Mouse (Mus musculus): ENCODE measurements at regions not wholly inside any gene's neighbourhood (a gene's known extent, or its start where the extent isn't known, plus 50 kb on each side); places are given as distances from the start of the nearest gene placed in this dataset.
A peak's percentile ranks its signal among the peaks of the same experiment; 100 is the strongest.

DNA sequence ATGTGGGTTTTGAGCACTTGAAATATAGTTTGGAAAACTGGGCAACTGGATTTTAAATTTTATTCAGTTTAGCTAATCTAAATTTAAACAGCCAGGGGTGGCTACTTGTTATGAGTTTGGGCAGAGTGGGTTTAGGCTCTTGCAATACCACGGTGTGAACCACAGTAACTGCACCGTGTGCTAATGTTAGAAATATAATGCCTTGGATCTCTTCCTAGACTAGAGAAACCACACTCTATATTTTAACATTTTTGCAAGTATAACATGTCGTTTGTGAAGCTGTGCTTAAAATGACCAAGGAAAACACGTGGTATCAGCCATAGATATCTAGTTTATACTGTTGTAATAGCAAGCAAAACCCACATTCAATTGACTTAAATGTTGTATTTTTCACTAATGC lies 245.9 kb upstream of the Lcorl start:
- ATAC-seq (replicated peaks; ENCODE audit: low read depth, poor library complexity, severe bottlenecking) = no peak

DNA sequence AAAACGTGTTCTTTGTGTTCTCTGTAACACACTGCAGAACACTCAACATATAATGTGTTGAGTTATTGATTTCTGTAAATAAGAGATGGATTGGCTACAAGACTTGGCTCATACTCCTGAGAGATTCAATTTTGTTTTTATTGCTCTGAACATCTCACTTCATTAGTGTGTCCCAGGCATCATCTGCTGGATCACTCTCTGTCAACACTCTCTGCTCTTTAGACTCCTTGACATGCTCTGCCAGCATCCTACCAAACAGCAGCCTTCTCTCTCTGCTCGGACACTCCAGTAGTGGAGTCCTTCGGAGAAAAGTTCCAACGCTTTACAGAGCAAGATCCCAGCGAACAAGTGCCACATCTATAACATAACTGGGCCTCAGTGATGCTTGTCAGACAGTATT lies 235.1 kb upstream of the Lcorl start:
- ATAC-seq (replicated peaks; ENCODE audit: low read depth, poor library complexity, severe bottlenecking) = no peak

DNA sequence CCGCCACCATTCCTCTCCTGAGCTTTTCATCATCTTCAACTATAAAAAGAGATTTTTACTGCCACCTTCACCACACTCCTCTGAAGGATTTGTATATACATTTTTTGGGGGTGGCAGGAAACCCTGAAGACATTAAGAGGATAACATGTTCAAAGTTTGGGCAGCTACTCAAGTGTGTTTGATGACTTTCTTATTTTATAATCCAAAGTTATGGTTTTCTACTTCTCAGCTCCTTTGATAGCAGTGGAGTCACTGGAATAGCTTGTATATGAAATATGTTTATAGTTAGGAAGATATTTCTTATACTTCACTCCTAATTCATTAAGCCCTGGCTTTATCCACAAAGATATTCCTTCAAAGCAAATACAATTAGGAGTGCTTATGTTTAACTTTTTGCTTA lies 229.5 kb upstream of the Lcorl start:
- no peak for ATAC-seq (replicated peaks; ENCODE audit: low read depth, poor library complexity, severe bottlenecking)

GRCm38 (mm10) chr5:46083293-46083692 lies 225.9 kb upstream of the Lcorl start:
- no peak for ATAC-seq (replicated peaks; ENCODE audit: low read depth, poor library complexity, severe bottlenecking)

DNA sequence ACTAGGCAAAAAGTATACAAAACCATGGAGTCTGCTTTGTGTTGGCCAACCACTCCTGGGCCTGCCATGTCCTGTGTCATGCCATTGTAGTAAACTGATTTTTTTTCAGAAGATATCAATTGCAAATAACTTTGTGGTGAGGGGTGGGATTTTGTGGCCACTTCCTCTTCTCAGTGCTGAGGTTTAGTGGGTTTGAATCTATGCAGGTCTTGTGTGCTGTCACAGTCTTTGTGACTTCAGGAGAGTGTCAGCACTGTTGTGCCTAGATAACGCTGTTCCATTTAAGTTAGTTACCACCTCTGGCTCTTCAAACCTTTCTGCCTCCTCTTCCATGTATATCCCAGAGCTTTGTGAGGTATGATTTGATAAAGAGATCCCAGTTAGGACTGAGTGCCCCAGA lies 216.3 kb upstream of the Lcorl start:
- ATAC-seq (replicated peaks; ENCODE audit: low read depth, poor library complexity, severe bottlenecking) = peak; percentile 42; the same call in 1 of the 2 replicates

DNA sequence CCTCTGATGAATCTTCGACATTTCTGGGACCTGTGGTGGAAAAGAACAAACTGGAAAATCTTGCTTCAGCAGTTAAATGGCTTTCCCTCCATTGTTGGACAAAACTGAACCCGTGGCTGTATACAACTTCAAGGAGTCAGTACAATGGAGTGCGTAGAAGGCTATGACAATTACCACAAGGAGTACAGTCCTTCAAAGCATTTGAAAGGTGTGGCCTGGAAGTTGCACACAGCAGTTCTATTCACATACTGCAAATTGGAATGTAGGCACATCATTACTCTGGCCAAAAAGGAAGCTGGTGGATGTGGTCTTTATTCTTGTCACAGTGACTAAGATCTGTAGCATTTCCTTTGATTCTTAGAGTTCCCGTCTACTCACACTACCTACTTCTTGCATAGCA lies 215.7 kb upstream of the Lcorl start:
- ATAC-seq (replicated peaks; ENCODE audit: low read depth, poor library complexity, severe bottlenecking) = no peak

DNA sequence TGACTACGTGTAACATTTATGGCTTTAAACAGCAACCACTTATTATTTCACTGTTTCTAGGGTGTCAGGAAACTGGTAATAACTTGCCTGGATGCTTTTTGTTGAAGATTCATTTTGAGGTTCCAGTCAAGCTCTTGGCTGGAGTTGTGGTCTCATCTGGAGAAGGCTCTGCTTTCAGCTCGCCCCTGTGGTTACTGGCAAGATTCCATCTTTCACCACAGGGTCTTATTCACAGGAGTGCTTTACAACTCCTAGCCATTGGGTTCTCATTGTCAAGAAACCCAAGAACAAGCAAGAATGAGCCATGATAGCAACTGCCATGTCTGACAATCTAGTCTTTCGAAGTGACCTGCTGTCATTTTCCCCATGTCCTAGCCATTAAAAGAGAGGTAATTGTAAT lies 202.5 kb upstream of the Lcorl start:
- ATAC-seq (replicated peaks; ENCODE audit: low read depth, poor library complexity, severe bottlenecking) = no peak

GRCm38 (mm10) chr5:46054850-46055249 lies 197.4 kb upstream of the Lcorl start:
- ATAC-seq (replicated peaks; ENCODE audit: low read depth, poor library complexity, severe bottlenecking) = no peak

DNA sequence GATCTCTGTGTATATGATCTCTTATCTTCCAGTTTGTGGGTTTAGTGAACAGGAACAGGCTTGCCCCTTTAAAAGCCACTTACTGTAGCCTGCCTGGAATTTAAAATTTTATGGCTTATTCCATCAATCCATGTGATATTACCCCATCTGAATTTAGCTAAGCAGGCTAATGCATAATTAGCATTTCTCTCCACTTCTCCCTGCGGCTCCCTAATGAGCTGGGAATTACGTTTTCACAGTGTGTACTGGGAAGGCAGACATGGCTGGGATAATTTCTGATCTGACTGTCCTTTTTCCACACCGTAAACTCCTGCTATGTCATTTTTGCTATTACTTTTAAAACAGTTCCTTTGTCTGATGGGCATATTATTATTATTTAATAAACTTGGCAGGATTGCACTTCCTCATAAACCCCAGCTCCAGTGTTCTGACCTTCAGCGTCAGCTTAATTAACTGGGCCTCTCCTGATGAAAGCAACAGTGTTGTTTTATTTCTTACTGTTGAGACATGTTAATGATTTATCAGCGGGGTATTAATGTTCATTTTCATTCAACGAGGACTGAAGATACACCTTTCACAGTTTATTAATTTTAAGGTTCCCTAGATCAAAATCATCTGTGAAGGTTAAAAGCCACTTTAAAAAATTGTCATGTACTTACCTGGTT lies 185.4 kb upstream of the Lcorl start:
- ATAC-seq (replicated peaks; ENCODE audit: low read depth, poor library complexity, severe bottlenecking) = no peak

DNA sequence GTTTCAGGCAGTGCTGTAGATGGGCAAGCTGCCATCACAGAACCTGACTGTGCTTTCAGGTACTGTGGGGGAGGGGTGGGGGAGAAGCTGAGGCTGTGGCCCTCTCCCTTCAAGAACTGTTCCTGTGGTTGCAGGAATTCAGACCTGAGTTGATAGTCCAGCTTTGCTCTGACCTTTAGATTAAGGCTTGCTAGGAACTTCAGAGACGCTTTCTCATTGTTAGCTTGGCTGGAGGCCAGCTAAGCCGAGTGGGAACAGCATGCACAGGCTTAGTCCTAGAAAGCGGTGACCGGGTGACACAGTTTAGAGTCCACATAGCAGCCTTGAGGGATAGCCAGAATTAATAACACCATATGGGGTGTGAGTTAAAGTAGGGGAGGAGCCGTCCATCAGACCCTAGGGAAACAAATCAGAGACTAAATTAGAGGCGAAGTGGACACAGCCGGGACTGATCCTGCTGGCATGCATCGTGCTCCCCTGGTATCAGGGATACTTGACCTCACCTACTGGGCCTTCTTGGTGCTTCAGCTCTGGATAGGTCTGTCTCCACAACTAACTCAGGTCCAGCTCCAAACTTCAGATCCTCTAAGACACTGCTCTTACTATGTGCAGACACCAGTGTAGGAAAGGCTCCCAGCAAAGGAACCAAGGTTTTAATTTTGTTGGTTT lies 175.7 kb upstream of the Lcorl start:
- ATAC-seq (replicated peaks; ENCODE audit: low read depth, poor library complexity, severe bottlenecking) = no peak

GRCm38 (mm10) chr5:46032206-46032605 lies 174.8 kb upstream of the Lcorl start:
- 0 out of 2 replicates have a peak, but pooled peaks have one; percentile 11 for ATAC-seq (replicated peaks; ENCODE audit: low read depth, poor library complexity, severe bottlenecking)

- no peak for ATAC-seq (replicated peaks; ENCODE audit: low read depth, poor library complexity, severe bottlenecking)
Measured at GRCm38 (mm10) chr5:46024138-46024537, 166.7 kb upstream of the Lcorl start.

DNA sequence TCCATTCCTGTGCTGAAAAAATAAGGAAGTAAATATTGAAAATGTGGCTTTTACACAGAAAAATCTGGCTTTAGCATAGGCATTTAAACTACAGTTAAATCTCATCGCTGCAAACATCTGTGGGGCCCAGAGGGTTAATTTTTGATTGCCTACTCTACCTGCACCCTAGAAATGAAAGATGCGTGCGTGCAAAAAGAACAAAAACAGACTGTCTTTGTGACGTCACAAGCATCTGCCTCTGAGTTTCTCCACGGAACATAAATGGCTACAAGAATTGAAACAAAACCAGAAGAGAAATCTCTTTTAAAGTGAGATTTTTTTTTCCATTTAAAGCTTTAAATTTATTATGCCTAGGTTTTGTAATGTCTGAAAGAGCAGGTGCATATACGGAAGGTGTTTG lies 166.0 kb upstream of the Lcorl start:
- no peak for ATAC-seq (replicated peaks; ENCODE audit: low read depth, poor library complexity, severe bottlenecking)

DNA sequence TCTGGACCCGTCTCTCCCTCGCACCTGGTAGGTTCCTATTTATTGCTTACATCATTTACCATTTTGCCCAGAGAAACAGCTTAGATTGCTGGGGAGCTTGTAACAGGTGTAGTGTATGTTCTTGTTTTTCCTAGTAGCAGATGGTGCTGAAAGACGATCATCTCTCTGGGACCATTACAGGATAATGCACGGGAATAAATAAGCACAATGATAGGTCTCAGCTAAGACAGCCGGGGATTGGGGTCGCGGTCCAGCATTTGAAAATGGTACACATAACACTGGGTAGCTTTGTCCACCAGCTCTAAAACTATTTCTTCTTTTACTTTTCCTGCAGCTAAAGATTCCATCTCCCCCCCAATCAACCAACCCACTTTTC lies 164.6 kb upstream of the Lcorl start:
- no peak for ATAC-seq (replicated peaks; ENCODE audit: low read depth, poor library complexity, severe bottlenecking)

DNA sequence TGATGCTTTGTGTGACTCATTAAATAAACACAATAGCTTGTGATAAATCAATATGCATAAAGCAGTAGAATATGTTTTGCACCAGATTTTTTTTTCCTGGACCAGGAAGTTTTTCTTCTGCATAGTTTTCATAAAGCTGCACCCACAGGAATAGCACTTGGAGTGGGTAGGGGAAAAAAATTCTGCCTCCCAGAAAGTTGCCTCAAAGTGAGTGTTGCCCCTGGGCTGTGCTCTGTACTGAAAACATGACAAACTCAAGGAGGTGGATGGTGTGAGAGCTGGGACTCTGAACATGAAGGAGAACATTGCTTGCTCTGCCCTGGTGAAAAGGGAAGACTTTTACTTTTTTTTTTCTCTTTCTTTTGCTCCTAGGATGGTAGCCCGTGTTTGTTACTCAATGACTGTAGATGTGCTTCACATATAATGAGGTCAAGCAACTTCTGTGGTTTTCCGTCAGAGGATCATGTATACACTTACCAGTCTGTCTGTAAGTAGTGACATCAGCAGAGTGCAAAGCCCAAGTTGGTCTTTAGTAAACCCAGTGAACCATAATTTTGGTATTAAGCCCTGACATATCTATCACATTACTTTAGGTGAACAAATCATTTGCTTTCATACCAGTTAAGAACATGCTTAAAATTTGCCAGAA lies 164.1 kb upstream of the Lcorl start:
- no peak for ATAC-seq (replicated peaks; ENCODE audit: low read depth, poor library complexity, severe bottlenecking)

DNA sequence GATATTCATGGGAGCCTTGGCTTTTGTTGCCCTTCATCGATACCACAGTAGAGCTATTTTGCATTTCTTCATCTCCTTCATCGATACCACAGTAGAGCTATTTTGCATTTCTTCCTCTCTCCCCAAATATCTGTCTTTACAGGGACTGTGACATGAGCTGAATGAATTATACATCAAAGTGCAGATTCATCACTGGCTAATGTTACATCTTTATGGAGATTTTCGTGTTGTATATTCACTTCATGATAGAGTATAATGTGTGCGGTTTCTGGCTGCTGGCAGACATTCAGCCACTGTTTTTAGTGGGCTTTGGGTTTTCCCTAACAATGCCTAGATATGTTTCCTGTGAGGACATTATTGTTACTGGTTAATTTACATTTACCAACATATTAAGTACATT lies 162.8 kb upstream of the Lcorl start:
- no peak for ATAC-seq (replicated peaks; ENCODE audit: low read depth, poor library complexity, severe bottlenecking)

DNA sequence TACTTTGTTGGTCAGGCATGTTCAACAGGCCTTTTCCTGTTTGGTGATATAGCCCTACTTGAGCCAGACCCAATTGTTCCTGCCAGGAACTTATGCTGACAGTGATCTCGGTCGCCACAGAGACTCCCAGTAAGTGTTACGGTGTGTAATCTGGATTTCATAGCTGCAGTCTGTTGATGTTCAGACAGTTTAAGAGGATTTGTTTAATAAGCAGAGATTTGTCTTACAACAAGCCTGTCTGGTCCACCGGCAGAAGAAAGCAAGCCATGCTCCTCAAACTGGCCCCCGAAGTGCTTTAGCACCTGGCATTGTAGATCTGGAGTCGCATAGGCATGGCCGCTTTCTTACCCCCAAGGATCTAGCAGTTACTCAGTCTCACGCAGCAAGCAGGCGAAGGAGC lies 150.0 kb upstream of the Lcorl start:
- no peak for ATAC-seq (replicated peaks; ENCODE audit: low read depth, poor library complexity, severe bottlenecking)

DNA sequence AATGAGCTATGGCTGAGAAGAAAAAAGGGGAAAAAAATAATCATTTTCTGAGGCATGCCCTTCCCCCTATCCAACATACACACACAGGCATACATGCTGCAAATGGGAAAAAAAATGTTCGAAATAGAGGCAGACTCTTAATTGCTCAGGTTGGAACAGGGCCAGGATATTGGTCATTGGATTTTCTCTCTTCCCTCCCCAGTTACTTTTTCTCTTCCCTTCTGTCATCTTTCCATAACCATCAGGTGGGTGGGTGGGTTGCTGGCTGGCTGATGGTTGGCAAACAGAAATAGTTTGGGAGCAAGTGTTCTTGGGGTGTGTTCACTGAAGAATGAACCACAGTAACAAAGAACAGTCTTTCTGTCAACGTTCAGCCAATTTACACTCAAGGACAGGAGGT lies 149.3 kb upstream of the Lcorl start:
- no peak for ATAC-seq (replicated peaks; ENCODE audit: low read depth, poor library complexity, severe bottlenecking)

GRCm38 (mm10) chr5:46006228-46006627 lies 148.8 kb upstream of the Lcorl start:
- no peak for ATAC-seq (replicated peaks; ENCODE audit: low read depth, poor library complexity, severe bottlenecking)

GRCm38 (mm10) chr5:46005631-46006030 lies 148.2 kb upstream of the Lcorl start:
- ATAC-seq (replicated peaks; ENCODE audit: low read depth, poor library complexity, severe bottlenecking) = no peak

- ATAC-seq (replicated peaks; ENCODE audit: low read depth, poor library complexity, severe bottlenecking) = no peak
Measured at GRCm38 (mm10) chr5:46002011-46002410, 144.6 kb upstream of the Lcorl start.

DNA sequence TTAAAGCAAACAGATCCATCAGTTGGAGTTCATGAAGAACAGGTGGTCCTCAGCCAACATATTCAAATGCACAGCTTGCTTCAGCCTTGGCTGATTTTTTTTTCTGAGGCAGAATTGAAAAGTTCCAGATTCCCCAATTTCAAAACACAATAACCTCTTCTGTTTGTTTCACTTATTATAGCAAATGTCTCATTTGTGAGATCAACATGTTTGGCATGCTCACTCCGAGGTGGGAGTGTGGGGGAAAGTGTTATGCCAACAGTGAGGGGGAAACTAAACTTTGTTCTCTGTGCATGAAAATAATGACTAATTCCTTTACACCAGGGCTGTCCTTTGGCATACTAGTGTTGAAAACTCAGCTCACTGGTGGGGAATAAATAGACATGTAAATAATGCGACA lies 100.4 kb upstream of the Lcorl start:
- no peak for ATAC-seq (replicated peaks; ENCODE audit: low read depth, poor library complexity, severe bottlenecking)

Data from common myeloid progenitor, adult 5-6 weeks (primary cell).